Mouse (Mus musculus) hindbrain, embryonic 14.5 days (tissue): ENCODE measurements around the gene Hectd4. TPM values are rescaled to one million over a fixed set of nuclear protein-coding genes. Genes with fewer than 3 reads are reported as not detected.

ENCODE experiments used
- ATAC-seq: fragments of 200-750 bp; cut with Nextera tagmentation; 2 replicates; pipeline ENCODE4 v1.8.0; 2017; ENCODE audit warnings: moderate number of reproducible peaks, mild to moderate bottlenecking, moderate TSS enrichment, moderate library complexity; ENCODE audit not compliant: low FRiP score
- DNase-seq: peaks from one replicate; pipeline ENCODE4 v3.0.0-alpha.2; 2015; ENCODE audit warnings: low spot score
- H3K27ac ChIP-seq: fragments of 300-500 bp; sonication (generic); 2 replicates; pipeline ENCODE4 v1.5.1; 2014; ENCODE audit warnings: mild to moderate bottlenecking, moderate library complexity
- H3K27me3 ChIP-seq: fragments of 300-500 bp; sonication (generic); 2 replicates; pipeline ENCODE4 v1.6.1; 2014; ENCODE audit warnings: mild to moderate bottlenecking, low read length, mixed read lengths; ENCODE audit not compliant: control insufficient read depth, insufficient read depth
- H3K36me3 ChIP-seq: fragments of 300-500 bp; sonication (generic); replicated peaks from 2 replicates; pipeline ENCODE4 v1.6.1; 2014; ENCODE audit not compliant: control insufficient read depth, insufficient read depth
- H3K4me1 ChIP-seq: fragments of 300-500 bp; sonication (generic); replicated peaks from 2 replicates; pipeline ENCODE4 v1.6.1; 2014; ENCODE audit warnings: antibody characterized with exemption, low read length, mixed read lengths; ENCODE audit not compliant: control insufficient read depth, insufficient read depth
- H3K4me2 ChIP-seq: fragments of 300-500 bp; sonication (generic); replicated peaks from 2 replicates; pipeline ENCODE4 v1.6.1; 2014; ENCODE audit warnings: mild to moderate bottlenecking, moderate library complexity
- H3K4me3 ChIP-seq: fragments of 300-500 bp; sonication (generic); replicated peaks from 2 replicates; pipeline ENCODE4 v1.5.1; 2014; ENCODE audit warnings: mild to moderate bottlenecking, low read length
- H3K9ac ChIP-seq: fragments of 300-500 bp; sonication (generic); 2 replicates; pipeline ENCODE4 v1.6.1; 2014
- H3K9me3 ChIP-seq: fragments of 300-500 bp; sonication (generic); 2 replicates; pipeline ENCODE4 v1.6.1; 2016; ENCODE audit warnings: low read length; ENCODE audit not compliant: control insufficient read depth
- WGBS: fragments of 180-500 bp; shearing (Covaris S2); extraction: QIAGEN DNeasy Blood & Tissue Kit; methylation state at CpG from one replicate; pipeline ENCODE4 v1.1.7; 2014; 5-methylcytosine and 5-hydroxymethylcytosine counted together
- polyA plus RNA-seq: library from polyadenylated mRNA; unstranded; fragments of >200 nt; fragmentation: Nextera tagmentation; extraction: Ambion mirVana; gene quantifications from 2 replicates; pipeline ENCODE4 v1.2.1, GENCODE M21; 2014

Gene Hectd4
- polyA plus RNA-seq, 1 experiment from 2014 or later, result 34.1 TPM

DNA sequence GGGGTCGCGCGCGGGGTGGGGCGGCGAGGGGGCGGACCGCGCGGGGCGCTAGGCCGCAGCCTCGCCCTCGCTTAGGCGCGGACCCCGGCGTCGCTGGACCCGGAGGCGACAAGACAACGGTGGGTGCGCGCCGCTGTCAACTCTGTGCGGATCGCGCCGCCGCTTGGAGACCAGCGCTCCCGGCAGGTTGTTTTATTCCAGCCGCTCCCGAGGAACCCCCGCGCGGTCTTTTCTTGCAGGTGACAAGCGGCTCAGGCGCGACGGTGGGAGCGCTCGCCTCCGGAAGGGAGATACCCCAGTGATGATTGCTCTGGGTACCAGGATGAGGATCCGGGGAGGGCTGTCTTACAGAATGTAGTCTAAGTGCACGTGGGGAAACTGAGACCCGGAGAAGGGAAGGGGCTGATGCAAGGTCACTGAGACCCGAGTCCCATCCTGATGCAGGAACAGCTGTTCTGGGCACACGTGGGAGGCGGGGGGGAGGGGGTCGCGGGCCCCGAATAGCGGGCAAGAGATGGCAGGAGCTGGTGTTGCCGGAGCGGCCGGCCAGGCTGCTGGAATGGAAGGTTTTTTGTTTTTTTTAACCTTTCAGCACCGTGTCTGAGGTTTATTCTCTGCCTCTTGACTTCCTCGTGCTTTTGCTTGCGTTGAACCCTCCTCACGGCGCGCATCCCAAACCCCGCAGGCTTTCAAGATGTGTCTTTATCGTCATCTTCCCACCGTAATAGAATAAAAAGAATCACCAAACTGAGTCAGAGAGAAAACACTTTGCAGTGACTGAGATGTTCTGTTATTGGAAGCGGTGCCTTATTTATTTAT is 178.3 kb downstream of the Hectd4 start:
- peaks cover 18% of the 10 kb centered on the region for H3K4me1 ChIP-seq
- H3K27me3 ChIP-seq, result no peaks in the 10 kb centered on the region
- peak overlapping the region; percentile 89 for H3K4me2 ChIP-seq
- peak overlapping the region; percentile 92 for H3K9ac ChIP-seq
- peak overlapping the region; percentile 57 for H3K27ac ChIP-seq
- ATAC-seq (peak; percentile 85), DNase-seq (peak; percentile 32)
- under 1% methylated on average over 67 of the region's 67 CpGs for WGBS
- no peaks in the 10 kb centered on the region for H3K9me3 ChIP-seq
- peak overlapping the region; percentile 98 for H3K4me3 ChIP-seq
- H3K36me3 ChIP-seq, result peaks cover 14% of the 10 kb centered on the region

DNA sequence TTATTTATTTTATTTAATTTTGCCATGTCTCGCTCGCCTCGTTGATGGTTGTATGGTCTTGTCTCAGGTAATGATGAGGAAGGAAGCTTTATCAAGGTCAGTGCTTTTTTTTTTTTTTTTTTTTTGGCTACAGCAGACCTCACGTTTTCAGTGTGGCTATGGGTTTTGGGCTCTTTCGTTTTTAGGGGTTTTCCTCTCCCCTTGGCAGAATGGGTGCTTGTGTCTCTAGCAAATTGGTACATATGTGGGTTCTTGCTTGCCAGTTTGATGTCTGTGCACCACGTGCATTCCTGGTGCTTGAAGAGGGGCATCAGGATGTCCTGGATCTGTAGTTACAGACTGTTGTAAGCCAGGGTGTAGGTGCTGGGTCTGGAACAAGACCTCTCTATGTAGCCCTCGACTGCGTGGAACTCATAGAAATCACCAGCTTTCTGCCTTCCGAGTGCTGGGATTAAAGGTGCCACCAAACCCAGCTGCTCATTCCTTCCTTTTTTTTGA is 179.0 kb downstream of the Hectd4 start:
- WGBS, result 60% methylated on average over 9 of the region's 9 CpGs
- peak overlapping the region; percentile 89 for H3K4me2 ChIP-seq
- peak overlapping the region; percentile 98 for H3K4me3 ChIP-seq
- ATAC-seq, result no peak
- H3K27me3 ChIP-seq, result no peaks in the 10 kb centered on the region
- no peak overlapping the region for H3K27ac ChIP-seq
- peak overlapping the region; percentile 92 for H3K9ac ChIP-seq
- peaks cover 20% of the 10 kb centered on the region for H3K36me3 ChIP-seq
- H3K9me3 ChIP-seq, result no peaks in the 10 kb centered on the region
- no peak for DNase-seq
- H3K4me1 ChIP-seq, result peaks cover 18% of the 10 kb centered on the region

DNA sequence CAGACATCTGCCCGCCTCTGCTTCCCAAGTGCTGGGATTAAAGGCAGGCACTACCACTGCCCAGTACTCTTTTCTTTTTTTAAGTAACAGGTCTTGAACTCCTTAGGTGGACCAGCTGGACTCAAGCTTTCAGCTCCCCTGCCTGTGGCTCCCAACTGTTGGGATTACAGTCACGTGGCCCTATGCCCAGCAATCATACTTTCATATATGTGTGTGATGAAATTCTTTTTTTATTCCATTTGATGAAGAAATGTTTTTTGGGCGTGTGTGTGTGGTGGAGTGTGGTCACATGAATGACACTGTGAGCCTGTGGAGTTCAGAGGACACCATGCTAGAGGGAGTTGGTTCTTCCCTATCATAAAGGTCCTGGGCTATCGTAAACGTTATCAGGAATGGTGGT is 179.5 kb downstream of the Hectd4 start:
- H3K4me2 ChIP-seq, result peak overlapping the region; percentile 89; the same call in 1 of the 2 replicates
- 91% methylated on average over 5 of the region's 5 CpGs for WGBS
- no peak overlapping the region; the same call in 1 of the 2 replicates for H3K4me3 ChIP-seq
- H3K27me3 ChIP-seq, result no peaks in the 10 kb centered on the region
- no peak overlapping the region for H3K27ac ChIP-seq
- ATAC-seq (no peak), DNase-seq (no peak)
- peak overlapping the region; percentile 92; the same call in 1 of the 2 replicates for H3K9ac ChIP-seq
- H3K36me3 ChIP-seq, result peaks cover 23% of the 10 kb centered on the region
- no peaks in the 10 kb centered on the region for H3K9me3 ChIP-seq
- H3K4me1 ChIP-seq, result peaks cover 18% of the 10 kb centered on the region

DNA sequence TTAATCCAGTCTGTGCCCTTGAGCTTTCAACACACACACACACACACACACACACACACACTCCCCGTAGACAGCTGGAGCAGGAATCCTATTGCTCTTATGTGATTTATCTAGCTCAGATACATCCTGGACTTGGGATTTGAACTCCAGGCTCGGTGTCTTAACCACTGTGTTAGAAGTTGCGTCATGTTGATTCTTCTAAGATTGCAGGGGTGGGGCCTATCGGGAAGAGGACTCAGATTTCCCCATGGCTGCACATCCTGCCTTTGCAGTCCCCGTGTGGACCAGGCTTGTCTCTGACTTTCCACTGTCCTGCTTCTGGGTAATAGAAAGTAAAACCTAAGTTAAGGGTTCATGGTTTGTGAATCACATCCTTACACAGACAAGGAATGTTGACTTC is 180.0 kb downstream of the Hectd4 start:
- ATAC-seq (no peak), DNase-seq (no peak)
- Histone ChIP-seq H3K27ac (no peak overlapping the region), H3K27me3 (no peaks in the 10 kb centered on the region), H3K4me1 (peaks cover 18% of the 10 kb centered on the region), H3K9ac (no peak overlapping the region), H3K4me2 (no peak overlapping the region), H3K36me3 (peaks cover 23% of the 10 kb centered on the region), H3K4me3 (no peak overlapping the region), H3K9me3 (no peaks in the 10 kb centered on the region)
- 86% methylated on average over 5 of the region's 5 CpGs for WGBS

DNA sequence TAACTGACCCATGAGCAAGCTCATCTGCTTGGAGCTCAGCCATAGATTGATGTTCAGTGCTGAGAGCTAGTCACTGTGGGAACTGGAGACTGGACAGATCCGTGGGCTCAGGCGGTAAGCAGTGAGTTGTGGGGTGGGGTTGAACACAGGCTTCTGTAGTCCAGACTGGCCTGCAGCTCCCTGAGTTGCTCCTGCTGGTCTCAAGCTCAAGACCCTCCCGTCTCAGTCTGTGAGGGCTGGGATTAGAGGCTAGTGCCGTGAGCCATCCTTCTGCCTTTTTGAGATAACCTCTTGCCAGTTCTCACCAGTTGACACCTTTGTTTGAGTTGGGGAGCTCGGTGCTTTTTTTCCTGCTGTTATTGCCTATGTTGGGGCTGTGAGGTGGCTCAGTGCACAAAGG is 180.8 kb downstream of the Hectd4 start:
- Histone ChIP-seq H3K27me3 (no peaks in the 10 kb centered on the region), H3K4me1 (peaks cover 18% of the 10 kb centered on the region), H3K27ac (no peak overlapping the region), H3K9me3 (no peaks in the 10 kb centered on the region), H3K36me3 (peaks cover 25% of the 10 kb centered on the region), H3K4me2 (no peak overlapping the region), H3K4me3 (no peak overlapping the region), H3K9ac (no peak overlapping the region)
- no peak for DNase-seq
- ATAC-seq, result no peak
- 90% methylated on average over 5 of the region's 5 CpGs for WGBS

DNA sequence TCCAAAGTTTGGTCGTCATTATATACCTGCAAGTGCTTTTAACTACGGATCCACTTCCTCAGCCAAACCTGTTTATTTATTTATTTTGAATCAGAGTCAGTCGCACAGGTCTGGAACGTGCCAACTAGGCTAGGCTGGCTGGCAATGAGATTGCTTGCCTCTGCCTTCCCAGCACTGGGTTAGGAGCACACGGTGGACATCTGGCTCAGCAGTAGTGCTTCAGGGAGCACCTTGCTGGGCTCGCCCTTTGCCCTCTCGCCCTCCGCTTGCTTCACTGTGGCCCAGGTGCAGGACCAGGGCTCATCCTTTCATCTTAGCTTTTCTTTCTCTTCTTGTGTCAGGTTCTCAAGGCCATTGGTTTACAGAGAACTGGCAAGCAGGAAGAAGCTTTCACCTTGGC is 187.8 kb downstream of the Hectd4 start:
- H3K4me3 ChIP-seq, result no peak overlapping the region
- no peak overlapping the region for H3K4me2 ChIP-seq
- H3K27me3 ChIP-seq, result no peaks in the 10 kb centered on the region
- H3K27ac ChIP-seq, result no peak overlapping the region
- H3K36me3 ChIP-seq, result peaks cover 77% of the 10 kb centered on the region
- ATAC-seq (no peak), DNase-seq (no peak)
- H3K9me3 ChIP-seq, result no peaks in the 10 kb centered on the region
- WGBS, result 94% methylated on average over 8 of the region's 8 CpGs
- no peaks in the 10 kb centered on the region for H3K4me1 ChIP-seq
- H3K9ac ChIP-seq, result no peak overlapping the region

DNA sequence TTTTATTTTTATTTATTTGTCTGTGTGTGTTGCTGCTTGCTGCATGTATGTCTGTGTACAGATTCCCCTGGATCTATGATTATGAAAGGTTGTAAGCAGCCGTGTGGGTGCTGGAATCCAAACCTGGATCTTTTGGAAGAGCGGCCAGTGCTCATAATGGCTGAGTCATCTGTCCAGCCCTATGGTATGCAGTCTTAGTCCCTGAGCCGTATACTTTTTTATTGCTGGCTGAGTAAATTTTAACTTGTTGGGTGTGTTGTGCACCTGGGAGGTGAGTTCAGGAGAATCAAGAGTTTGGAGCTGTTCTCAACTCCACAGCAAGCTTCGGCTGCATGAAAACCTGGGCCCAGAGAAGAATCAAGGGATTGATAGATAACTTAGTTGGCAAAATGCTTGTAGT is 191.0 kb downstream of the Hectd4 start:
- Histone ChIP-seq H3K9ac (no peak overlapping the region), H3K4me3 (no peak overlapping the region), H3K27ac (no peak overlapping the region), H3K9me3 (no peaks in the 10 kb centered on the region), H3K4me2 (no peak overlapping the region), H3K36me3 (peaks cover 90% of the 10 kb centered on the region), H3K27me3 (no peaks in the 10 kb centered on the region), H3K4me1 (no peaks in the 10 kb centered on the region)
- WGBS, result 97% methylated on average over 4 of the region's 4 CpGs
- no peak for DNase-seq
- ATAC-seq, result no peak

Other genes starting within 250 kb of the Hectd4 start
- 28.6 and 33.7 TPM in 2 replicates for gene Rph3a, start 210.1 kb upstream of the Hectd4 start, polyA plus RNA-seq
- gene Ptpn11, start 28.8 kb upstream of the Hectd4 start, polyA plus RNA-seq, result 26.2 and 26.4 TPM in 2 replicates
- gene Rpl6, start 15.7 kb upstream of the Hectd4 start, polyA plus RNA-seq, result 377 and 422 TPM in 2 replicates
- 118 and 120 TPM in 2 replicates for gene Trafd1, start 165.4 kb downstream of the Hectd4 start, polyA plus RNA-seq
- 55.3 and 63.6 TPM in 2 replicates for gene Naa25, start 177.7 kb downstream of the Hectd4 start, polyA plus RNA-seq
- gene Tmem116, start 231.7 kb downstream of the Hectd4 start, polyA plus RNA-seq, result 1.2 and 1.9 TPM in 2 replicates
- 146 and 147 TPM in 2 replicates for gene Erp29, start 232.3 kb downstream of the Hectd4 start, polyA plus RNA-seq